Mouse (Mus musculus) hindbrain, embryonic 14.5 days (tissue): ENCODE data around the gene Mrps2. TPM values are rescaled to one million over a fixed set of nuclear protein-coding genes. Genes with fewer than 3 reads are reported as not detected.

ENCODE experiments used
- ATAC-seq: fragments of 200-750 bp; cut with Nextera tagmentation; 2 replicates; pipeline ENCODE4 v1.8.0; 2017; ENCODE audit warnings: moderate number of reproducible peaks, mild to moderate bottlenecking, moderate TSS enrichment, moderate library complexity; ENCODE audit not compliant: low FRiP score
- DNase-seq: peaks from one replicate; pipeline ENCODE4 v3.0.0-alpha.2; 2015; ENCODE audit warnings: low spot score
- H3K27ac ChIP-seq: fragments of 300-500 bp; sonication (generic); 2 replicates; pipeline ENCODE4 v1.5.1; 2014; ENCODE audit warnings: mild to moderate bottlenecking, moderate library complexity
- H3K27me3 ChIP-seq: fragments of 300-500 bp; sonication (generic); 2 replicates; pipeline ENCODE4 v1.6.1; 2014; ENCODE audit warnings: mild to moderate bottlenecking, low read length, mixed read lengths; ENCODE audit not compliant: control insufficient read depth, insufficient read depth
- H3K36me3 ChIP-seq: fragments of 300-500 bp; sonication (generic); replicated peaks from 2 replicates; pipeline ENCODE4 v1.6.1; 2014; ENCODE audit not compliant: control insufficient read depth, insufficient read depth
- H3K4me1 ChIP-seq: fragments of 300-500 bp; sonication (generic); replicated peaks from 2 replicates; pipeline ENCODE4 v1.6.1; 2014; ENCODE audit warnings: antibody characterized with exemption, low read length, mixed read lengths; ENCODE audit not compliant: control insufficient read depth, insufficient read depth
- H3K4me2 ChIP-seq: fragments of 300-500 bp; sonication (generic); replicated peaks from 2 replicates; pipeline ENCODE4 v1.6.1; 2014; ENCODE audit warnings: mild to moderate bottlenecking, moderate library complexity
- H3K4me3 ChIP-seq: fragments of 300-500 bp; sonication (generic); replicated peaks from 2 replicates; pipeline ENCODE4 v1.5.1; 2014; ENCODE audit warnings: mild to moderate bottlenecking, low read length
- H3K9ac ChIP-seq: fragments of 300-500 bp; sonication (generic); 2 replicates; pipeline ENCODE4 v1.6.1; 2014
- H3K9me3 ChIP-seq: fragments of 300-500 bp; sonication (generic); 2 replicates; pipeline ENCODE4 v1.6.1; 2016; ENCODE audit warnings: low read length; ENCODE audit not compliant: control insufficient read depth
- WGBS: fragments of 180-500 bp; shearing (Covaris S2); extraction: QIAGEN DNeasy Blood & Tissue Kit; methylation state at CpG from one replicate; pipeline ENCODE4 v1.1.7; 2014; 5-methylcytosine and 5-hydroxymethylcytosine counted together
- polyA plus RNA-seq: library from polyadenylated mRNA; unstranded; fragments of >200 nt; fragmentation: Nextera tagmentation; extraction: Ambion mirVana; gene quantifications from 2 replicates; pipeline ENCODE4 v1.2.1, GENCODE M21; 2014

Gene Mrps2
- polyA plus RNA-seq, 1 experiment from 2014 or later, result 49.3 TPM

DNA sequence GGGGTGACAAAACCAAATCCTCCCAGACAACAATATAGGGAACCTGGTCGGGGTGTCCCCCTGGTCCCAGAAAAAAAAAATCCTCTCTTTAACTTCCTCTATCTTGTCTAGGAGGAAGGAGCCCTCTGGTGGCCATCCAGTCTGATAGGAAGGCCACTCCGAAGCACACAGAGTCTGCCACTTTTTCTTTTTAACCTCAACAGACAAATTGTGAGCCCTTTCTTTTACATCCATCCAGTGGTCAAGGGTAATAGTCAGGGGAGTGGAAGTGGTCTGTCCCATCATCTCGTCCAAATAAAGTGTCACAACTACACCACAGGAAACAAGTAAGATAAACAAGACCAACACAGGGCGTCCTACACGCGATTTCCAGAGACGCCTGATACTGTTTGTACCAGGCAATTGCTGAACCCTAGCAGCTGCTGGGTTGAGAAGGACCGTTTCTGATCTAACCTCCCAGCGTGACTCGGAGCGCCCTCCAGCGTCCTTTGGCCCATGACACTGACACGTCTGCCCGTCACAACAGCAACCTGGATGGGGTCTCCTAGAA lies 27.4 kb downstream of the Mrps2 start:
- no peak overlapping the region for H3K9ac ChIP-seq
- WGBS, result 88% methylated on average over 14 of the region's 14 CpGs
- ATAC-seq (no peak), DNase-seq (no peak)
- H3K9me3 ChIP-seq, result no peaks in the 10 kb centered on the region
- no peaks in the 10 kb centered on the region for H3K36me3 ChIP-seq
- no peak overlapping the region for H3K4me2 ChIP-seq
- H3K4me3 ChIP-seq, result no peak overlapping the region
- no peak overlapping the region for H3K27ac ChIP-seq
- no peaks in the 10 kb centered on the region for H3K27me3 ChIP-seq
- H3K4me1 ChIP-seq, result no peaks in the 10 kb centered on the region

DNA sequence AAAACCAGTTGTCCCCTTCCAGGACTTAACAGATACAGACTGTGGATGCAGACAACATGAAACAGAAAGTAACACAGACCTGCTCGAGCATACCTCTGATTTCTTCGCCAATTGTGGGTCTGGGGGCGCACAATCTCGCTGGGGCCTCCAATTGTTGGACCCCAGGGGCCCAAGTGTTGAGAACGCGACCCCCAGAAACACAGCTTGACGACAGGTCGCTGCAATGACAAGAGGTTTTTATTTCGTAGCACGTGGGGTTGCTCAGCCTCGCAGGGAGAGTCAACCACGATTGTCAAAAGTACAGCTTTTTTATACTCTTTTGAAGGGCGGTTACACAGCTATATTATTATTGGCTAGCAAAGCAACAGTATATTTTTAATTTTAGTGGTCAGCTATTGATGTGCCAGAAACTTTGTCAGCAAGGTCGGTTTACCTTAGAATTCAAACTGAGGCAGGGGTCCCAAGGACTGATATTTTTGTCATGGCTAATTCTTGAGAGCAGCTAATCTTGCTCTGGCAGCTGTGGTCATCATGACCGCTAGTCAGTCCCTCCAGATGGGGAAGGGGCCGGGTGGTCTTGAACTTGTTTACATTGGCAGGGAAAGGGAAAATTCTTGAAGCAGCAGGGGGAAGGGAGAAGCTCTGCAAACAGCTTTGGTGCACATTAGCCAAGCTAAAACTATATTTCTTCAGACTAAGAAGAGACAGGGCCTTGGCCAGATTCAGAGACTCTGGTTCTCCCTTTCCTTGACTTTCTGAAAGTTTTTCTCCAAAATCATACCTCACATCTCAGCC lies 28.1 kb downstream of the Mrps2 start:
- DNase-seq (no peak), ATAC-seq (no peak)
- no peak overlapping the region for H3K27ac ChIP-seq
- no peaks in the 10 kb centered on the region for H3K9me3 ChIP-seq
- H3K4me3 ChIP-seq, result no peak overlapping the region
- WGBS, result 87% methylated on average over 16 of the region's 16 CpGs
- H3K4me1 ChIP-seq, result no peaks in the 10 kb centered on the region
- no peaks in the 10 kb centered on the region for H3K36me3 ChIP-seq
- no peaks in the 10 kb centered on the region for H3K27me3 ChIP-seq
- H3K4me2 ChIP-seq, result no peak overlapping the region
- no peak overlapping the region for H3K9ac ChIP-seq

DNA sequence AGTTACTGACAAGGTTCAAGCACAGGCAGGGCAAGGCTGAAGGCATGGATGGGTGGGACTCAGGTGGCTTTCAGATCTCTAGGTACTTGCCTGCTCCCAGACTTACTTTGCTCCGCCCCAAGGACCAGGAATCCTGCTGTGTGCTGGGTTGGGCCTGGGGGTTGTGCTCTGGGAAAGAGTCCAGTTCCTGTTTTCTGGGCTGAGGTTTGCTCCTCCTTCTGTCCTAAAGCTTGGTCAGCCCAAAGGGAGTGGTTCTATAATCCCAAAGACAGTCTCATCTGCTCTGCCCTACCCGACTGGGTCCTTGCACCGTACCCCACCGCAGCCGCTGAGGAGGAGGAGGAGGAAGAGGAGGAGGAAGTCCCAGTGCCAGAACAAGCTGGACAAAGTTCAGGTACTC lies 28.8 kb downstream of the Mrps2 start, which contains the start of gene Gbgt1:
Gene Gbgt1 (plus strand): TSS at position 221 of the 400 bp plus-strand sequence.
- Histone ChIP-seq H3K4me2 (no peak within 1 kb of the TSS), H3K27ac (no peak within 1 kb of the TSS), H3K36me3 (no peaks in the 10 kb centered on the region), H3K4me3 (no peak within 1 kb of the TSS), H3K9ac (no peak within 1 kb of the TSS), H3K9me3 (no peaks in the 10 kb centered on the region), H3K4me1 (no peaks in the 10 kb centered on the region), H3K27me3 (no peaks in the 10 kb centered on the region)
- no peak for DNase-seq
- WGBS, result 80% methylated on average over 5 of the region's 5 CpGs
- no peak for ATAC-seq

DNA sequence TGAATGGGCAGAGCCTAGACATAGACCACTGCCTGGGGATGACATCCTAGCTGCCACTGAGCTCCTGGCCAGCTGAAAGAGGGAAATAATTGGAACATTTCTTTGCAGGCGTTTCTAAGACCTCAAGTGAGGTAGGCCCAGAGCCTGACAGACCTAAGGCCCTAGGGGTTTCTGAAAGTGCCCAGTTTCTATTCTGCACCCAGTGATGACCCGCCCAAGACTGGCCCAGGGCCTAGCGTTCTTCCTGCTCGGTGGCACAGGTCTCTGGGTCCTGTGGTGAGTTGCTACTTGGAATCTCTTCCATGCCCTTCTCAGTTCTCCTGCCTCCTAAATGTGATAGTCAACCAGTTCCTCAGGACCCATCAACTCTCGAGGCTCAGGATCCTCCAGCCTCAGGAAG lies 29.7 kb downstream of the Mrps2 start:
- 81% methylated on average over 5 of the region's 5 CpGs for WGBS
- no peaks in the 10 kb centered on the region for H3K36me3 ChIP-seq
- H3K4me3 ChIP-seq, result no peak overlapping the region
- no peaks in the 10 kb centered on the region for H3K27me3 ChIP-seq
- H3K9me3 ChIP-seq, result no peaks in the 10 kb centered on the region
- H3K4me1 ChIP-seq, result no peaks in the 10 kb centered on the region
- H3K9ac ChIP-seq, result no peak overlapping the region
- H3K4me2 ChIP-seq, result no peak overlapping the region
- no peak overlapping the region for H3K27ac ChIP-seq
- no peak for DNase-seq
- no peak for ATAC-seq

DNA sequence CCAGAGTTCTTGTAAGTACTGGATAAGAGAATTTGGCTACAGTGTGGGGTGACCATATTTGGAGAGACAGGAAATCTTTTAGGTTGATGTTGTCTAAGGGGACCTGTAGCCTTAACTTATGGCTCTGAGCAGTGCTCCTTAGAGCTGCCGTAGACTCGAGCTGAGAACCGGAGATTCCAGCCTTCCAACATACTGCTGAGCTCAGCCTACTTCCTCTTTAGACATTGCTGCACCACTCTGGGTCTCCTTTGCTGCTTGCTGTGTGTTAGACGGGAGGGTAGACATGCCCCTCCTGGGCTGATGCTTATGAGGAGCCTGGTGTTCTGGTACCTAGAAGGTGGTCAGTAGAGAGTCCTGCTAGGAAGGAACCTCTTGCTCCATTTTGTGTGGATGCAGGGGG lies 30.6 kb downstream of the Mrps2 start:
- ATAC-seq (no peak), DNase-seq (no peak)
- Histone ChIP-seq H3K4me1 (no peaks in the 10 kb centered on the region), H3K4me3 (no peak overlapping the region), H3K36me3 (no peaks in the 10 kb centered on the region), H3K27me3 (no peaks in the 10 kb centered on the region), H3K9me3 (no peaks in the 10 kb centered on the region), H3K27ac (no peak overlapping the region), H3K9ac (no peak overlapping the region), H3K4me2 (no peak overlapping the region)
- 82% methylated on average over 4 of the region's 4 CpGs for WGBS

DNA sequence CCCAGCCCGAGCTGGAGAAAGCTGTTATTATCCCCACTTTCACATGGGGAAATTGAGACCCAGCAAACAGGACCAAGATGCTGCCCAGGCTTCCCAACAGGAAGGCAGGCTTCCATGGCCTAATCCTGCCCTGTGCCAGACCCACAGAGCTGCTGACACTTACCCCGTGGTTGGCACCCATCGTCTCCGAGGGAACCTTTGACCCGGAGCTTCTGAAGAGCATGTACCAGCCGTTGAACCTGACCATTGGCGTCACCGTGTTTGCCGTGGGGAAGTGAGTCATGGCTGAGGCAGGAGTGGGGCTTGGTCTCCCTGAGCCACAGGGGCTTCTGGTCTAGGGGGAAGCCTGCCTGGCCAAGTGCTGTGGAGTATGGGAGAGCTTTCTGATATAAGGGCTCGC lies 35.1 kb downstream of the Mrps2 start:
- ATAC-seq, result no peak
- no peak overlapping the region for H3K4me3 ChIP-seq
- 88% methylated on average over 10 of the region's 10 CpGs for WGBS

DNA sequence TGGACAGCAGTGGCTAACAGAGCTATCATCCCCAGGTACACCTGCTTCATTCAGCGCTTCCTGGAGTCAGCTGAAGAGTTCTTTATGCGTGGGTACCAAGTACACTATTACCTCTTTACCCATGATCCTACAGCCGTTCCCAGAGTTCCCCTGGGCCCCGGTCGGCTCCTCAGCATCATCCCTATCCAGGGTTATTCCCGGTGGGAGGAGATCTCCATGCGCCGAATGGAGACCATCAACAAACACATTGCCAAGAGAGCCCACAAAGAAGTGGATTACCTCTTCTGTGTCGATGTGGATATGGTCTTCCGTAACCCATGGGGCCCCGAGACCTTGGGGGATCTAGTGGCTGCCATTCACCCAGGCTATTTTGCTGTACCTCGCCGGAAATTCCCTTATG lies 36.8 kb downstream of the Mrps2 start:
- H3K4me2 ChIP-seq, result no peak overlapping the region

More for the DNA sequence above, 35.1 kb downstream of the Mrps2 start:
- H3K36me3 ChIP-seq, result no peaks in the 10 kb centered on the region
- no peak overlapping the region for H3K4me2 ChIP-seq
- H3K27ac ChIP-seq, result no peak overlapping the region
- no peaks in the 10 kb centered on the region for H3K4me1 ChIP-seq
- DNase-seq, result no peak
- H3K27me3 ChIP-seq, result no peaks in the 10 kb centered on the region
- H3K9ac ChIP-seq, result no peak overlapping the region
- H3K9me3 ChIP-seq, result no peaks in the 10 kb centered on the region

DNA sequence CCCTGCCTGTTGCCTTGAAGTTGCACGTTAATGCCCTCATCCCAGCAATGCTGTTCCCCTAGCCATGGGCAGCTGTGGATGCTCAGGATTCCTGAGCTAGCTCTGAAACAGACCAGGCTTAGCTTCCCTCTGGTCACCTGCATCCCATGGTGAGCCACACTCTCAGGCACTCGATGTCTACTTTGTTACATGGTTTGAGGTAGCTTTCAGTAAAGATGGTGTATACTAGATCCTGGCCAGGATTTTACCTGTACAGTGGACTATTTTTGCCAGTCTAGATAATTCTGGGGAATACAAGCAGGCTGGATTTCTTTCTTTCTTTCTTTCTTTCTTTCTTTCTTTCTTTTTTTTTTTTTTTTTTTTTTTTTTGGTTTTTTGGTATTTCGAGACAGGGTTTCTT lies 37.9 kb downstream of the Mrps2 start, which contains the start of gene Gm10134:
Gene Gm10134 (plus strand): TSS at position 301 of the 400 bp plus-strand sequence.
- Histone ChIP-seq H3K4me3 (no peak within 1 kb of the TSS), H3K27me3 (no peaks in the 10 kb centered on the region), H3K9ac (no peak within 1 kb of the TSS), H3K27ac (no peak within 1 kb of the TSS), H3K4me2 (no peak within 1 kb of the TSS), H3K4me1 (no peaks in the 10 kb centered on the region), H3K36me3 (no peaks in the 10 kb centered on the region), H3K9me3 (no peaks in the 10 kb centered on the region)
- no peak for ATAC-seq
- no peak for DNase-seq
- 83% methylated on average over 3 of the region's 3 CpGs for WGBS

More for the DNA sequence above, 36.8 kb downstream of the Mrps2 start:
- DNase-seq, result no peak
- H3K36me3 ChIP-seq, result no peaks in the 10 kb centered on the region
- H3K9ac ChIP-seq, result no peak overlapping the region
- no peak overlapping the region for H3K4me3 ChIP-seq
- no peak for ATAC-seq
- H3K9me3 ChIP-seq, result no peaks in the 10 kb centered on the region
- no peaks in the 10 kb centered on the region for H3K27me3 ChIP-seq
- no peaks in the 10 kb centered on the region for H3K4me1 ChIP-seq
- H3K27ac ChIP-seq, result no peak overlapping the region
- 92% methylated on average over 13 of the region's 13 CpGs for WGBS

DNA sequence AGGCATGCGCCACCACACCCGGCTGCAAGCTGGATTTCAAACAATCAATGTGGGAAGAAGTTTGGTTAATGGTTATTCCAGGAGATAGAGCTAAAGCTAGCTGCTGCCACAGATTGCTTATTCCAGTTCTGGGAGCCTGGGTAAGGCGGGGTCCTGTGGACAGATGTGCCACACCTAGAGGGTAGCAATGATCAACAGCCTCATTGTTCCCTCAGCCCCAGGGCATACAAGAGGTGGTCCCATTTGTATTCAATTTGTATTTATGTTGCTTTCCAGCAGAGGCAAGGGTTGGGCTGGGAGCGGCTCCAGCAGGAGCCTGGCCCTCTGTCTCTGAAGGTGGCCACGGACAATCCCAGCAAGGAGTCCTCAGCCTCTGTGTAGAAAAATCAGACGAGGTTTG lies 38.4 kb downstream of the Mrps2 start:
- Histone ChIP-seq H3K36me3 (no peaks in the 10 kb centered on the region), H3K27ac (no peak overlapping the region), H3K4me3 (no peak overlapping the region), H3K9me3 (no peaks in the 10 kb centered on the region), H3K4me2 (no peak overlapping the region), H3K27me3 (no peaks in the 10 kb centered on the region), H3K4me1 (no peaks in the 10 kb centered on the region), H3K9ac (no peak overlapping the region)
- ATAC-seq (no peak), DNase-seq (no peak)
- WGBS, result 91% methylated on average over 6 of the region's 6 CpGs
